Mouse (Mus musculus) cortical plate, adult 2 months (tissue): ENCODE results near the gene Gtf2a1.
"Not testable (repeated sequence)": the region's sequence is repeated elsewhere in the genome, so short reads cannot be mapped to it uniquely, and the experiment has no call there.

Experiments used
- CTCF ChIP-seq: fragments of 200-500 bp; IDR thresholded peaks from 2 replicates; pipeline ENCODE4 v1.5.1; 2011; ENCODE audit warnings: mild to moderate bottlenecking, control low read depth, low read length; ENCODE audit not compliant: insufficient read depth; ENCODE audit errors: extremely low read depth
- POLR2A ChIP-seq: fragments of 200-500 bp; IDR thresholded peaks from 2 replicates; pipeline ENCODE4 v1.6.1; 2011; ENCODE audit warnings: mild to moderate bottlenecking, low read length, control low read depth; ENCODE audit not compliant: insufficient read depth; ENCODE audit errors: extremely low read depth

GRCm38 (mm10) chr12:91557358-91558005, 32.8 kb downstream of the Gtf2a1 start:
- not testable (repeated sequence) for TF ChIP-seq POLR2A, CTCF
